Comparison of ENCODE assay signal across 12 mouse cellular contexts in genomic region chr10:83165521-83166243, GRCm38 (mm10).
DNase-seq lines count a peak whose midpoint lies in the region.
"Had no signal": no experiment of that assay in that cellular context is flagged by ENCODE, and none has a peak within 500 bp of the region (broad histone marks: within the 10 kb centered on the region; RNA-seq: fewer than 3 reads in every experiment).

No protein-coding gene starts in this region.

- DNase-seq in adrenal gland, postnatal 10 days, result peak; percentile 53
- DNase-seq in adrenal gland, adult 18-20 months (ENCODE audit: low spot score in 2 of 2), result no peak
- peak; percentile 45 to 66 for DNase-seq in layer of hippocampus, adult 18-20 months (ENCODE audit: low spot score in 2 of 2)
- DNase-seq in layer of hippocampus, adult 9-10 months (ENCODE audit: low spot score), result no peak
- peak; percentile 61 to 63 for DNase-seq in right cerebral cortex, adult 2 months (ENCODE audit: low spot score in 2 of 2)
- no peak for DNase-seq in right cerebral cortex, postnatal 4 days
- no peak for DNase-seq in ovary, postnatal 10 days (ENCODE audit: low spot score)
- DNase-seq: cerebellum, adult 2 months; gastrocnemius, postnatal 36 days; heart, postnatal 10 days; lung, adult 18-20 months; thymus, postnatal 36 days had no signal

Comparison
In these comparisons a context has a peak if more than half of its experiments do, and no peak if none do; other contexts are left out.
1. DNase-seq: peak in adrenal gland, postnatal 10 days (single experiment), layer of hippocampus, adult 18-20 months (2 of 2) and right cerebral cortex, adult 2 months (2 of 2); none in adrenal gland, adult 18-20 months (0 of 2), layer of hippocampus, adult 9-10 months (single experiment), right cerebral cortex, postnatal 4 days (single experiment) and ovary, postnatal 10 days (single experiment).